Mouse (Mus musculus): ENCODE measurements at regions not wholly inside any gene's neighbourhood (a gene's known extent, or its start where the extent isn't known, plus 50 kb on each side); places are given as distances from the start of the nearest gene placed in this dataset.

GRCm38 (mm10) chr2:78396924-78397323, 450.7 kb upstream of the Cwc22 start:
- TF ChIP-seq POLR2A (IDR thresholded peaks at IDR 0.05; ENCODE audit: borderline replicate concordance, low read depth, low read length) = no peak
- no peak for TF ChIP-seq CTCF (IDR thresholded peaks at IDR 0.05; ENCODE audit: low read depth, low read length)
- Histone ChIP-seq H3K4me3 (ENCODE audit: insufficient read depth, low read length) (no peak overlapping the region), H3K4me1 (ENCODE audit: control insufficient read depth, insufficient read depth, low read length) (peaks cover 4% of the 10 kb centered on the region; the same call in 1 of the 2 replicates), H3K27ac (ENCODE audit: insufficient read depth, low read depth, low read length) (no peak overlapping the region)

- H3K4me3 ChIP-seq (ENCODE audit: insufficient read depth, low read length) = no peak overlapping the region
- peaks cover 4% of the 10 kb centered on the region; the same call in 1 of the 2 replicates for H3K4me1 ChIP-seq (ENCODE audit: control insufficient read depth, insufficient read depth, low read length)
- TF ChIP-seq CTCF (IDR thresholded peaks at IDR 0.05; ENCODE audit: low read depth, low read length) = no peak
- no peak for TF ChIP-seq POLR2A (IDR thresholded peaks at IDR 0.05; ENCODE audit: borderline replicate concordance, low read depth, low read length)
- H3K27ac ChIP-seq (ENCODE audit: insufficient read depth, low read depth, low read length) = no peak overlapping the region
Measured at GRCm38 (mm10) chr2:78393090-78393489, 446.9 kb upstream of the Cwc22 start.

GRCm38 (mm10) chr2:78392425-78392824, 446.2 kb upstream of the Cwc22 start:
- Histone ChIP-seq H3K4me1 (ENCODE audit: control insufficient read depth, insufficient read depth, low read length) (peaks cover 2% of the 10 kb centered on the region; the same call in 1 of the 2 replicates), H3K27ac (ENCODE audit: insufficient read depth, low read depth, low read length) (no peak overlapping the region), H3K4me3 (ENCODE audit: insufficient read depth, low read length) (no peak overlapping the region)
- no peak for TF ChIP-seq POLR2A (IDR thresholded peaks at IDR 0.05; ENCODE audit: borderline replicate concordance, low read depth, low read length)
- TF ChIP-seq CTCF (IDR thresholded peaks at IDR 0.05; ENCODE audit: low read depth, low read length) = no peak

DNA sequence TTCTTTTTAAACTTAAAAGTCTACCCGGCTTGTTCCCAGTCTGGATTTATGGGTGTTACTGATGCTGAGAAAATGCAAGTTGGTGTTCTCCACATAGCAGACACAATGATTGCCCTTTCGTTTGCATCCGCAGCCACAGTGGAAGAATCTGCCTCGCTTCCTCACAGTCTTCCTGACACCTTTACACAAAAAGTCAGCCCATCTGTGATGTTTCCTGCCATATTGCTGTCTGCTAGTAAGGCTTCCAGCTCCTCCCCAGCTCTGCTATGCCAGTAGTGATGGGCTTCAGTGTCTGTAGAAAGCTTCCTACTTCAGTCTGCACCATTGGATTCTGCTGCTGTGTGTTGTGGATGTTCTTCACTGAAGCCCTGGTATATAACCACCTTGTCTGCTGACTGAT, 441.8 kb upstream of the Cwc22 start:
- TF ChIP-seq CTCF (IDR thresholded peaks at IDR 0.05; ENCODE audit: low read depth, low read length) = no peak
- no peak for TF ChIP-seq POLR2A (IDR thresholded peaks at IDR 0.05; ENCODE audit: borderline replicate concordance, low read depth, low read length)
- H3K4me3 ChIP-seq (ENCODE audit: insufficient read depth, low read length) = no peak overlapping the region
- H3K4me1 ChIP-seq (ENCODE audit: control insufficient read depth, insufficient read depth, low read length) = no peaks in the 10 kb centered on the region
- H3K27ac ChIP-seq (ENCODE audit: insufficient read depth, low read depth, low read length) = no peak overlapping the region

DNA sequence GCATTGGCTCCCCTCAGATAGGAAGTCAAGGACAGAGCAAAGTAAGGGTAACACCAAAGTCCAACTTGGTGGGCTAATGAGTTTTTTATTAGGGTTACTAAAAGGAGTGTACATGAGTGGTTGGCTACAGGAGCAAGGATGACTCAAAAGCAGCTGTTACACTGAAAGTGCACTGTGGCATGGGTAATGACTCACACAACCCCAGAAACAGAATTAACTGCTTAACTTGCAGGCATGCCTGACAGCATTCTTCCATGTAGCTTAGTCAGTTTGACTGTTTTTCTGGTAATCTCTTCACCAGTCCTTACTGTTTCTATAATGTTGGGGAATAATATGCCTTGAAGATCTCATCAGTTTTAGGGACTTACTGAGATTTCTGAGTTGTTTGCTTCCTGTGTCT, 435.1 kb upstream of the Cwc22 start:
- TF ChIP-seq CTCF (IDR thresholded peaks at IDR 0.05; ENCODE audit: low read depth, low read length) = no peak
- TF ChIP-seq POLR2A (IDR thresholded peaks at IDR 0.05; ENCODE audit: borderline replicate concordance, low read depth, low read length) = no peak

GRCm38 (mm10) chr2:78331736-78332475, 385.7 kb upstream of the Cwc22 start:
- Histone ChIP-seq H3K27ac (ENCODE audit: insufficient read depth, low read depth, low read length) (no peak overlapping the region), H3K4me3 (ENCODE audit: insufficient read depth, low read length) (no peak overlapping the region), H3K4me1 (ENCODE audit: control insufficient read depth, insufficient read depth, low read length) (no peaks in the 10 kb centered on the region)
- TF ChIP-seq CTCF (IDR thresholded peaks at IDR 0.05; ENCODE audit: low read depth, low read length) (no peak), POLR2A (IDR thresholded peaks at IDR 0.05; ENCODE audit: borderline replicate concordance, low read depth, low read length) (no peak)

More for the DNA sequence above, 435.1 kb upstream of the Cwc22 start:
- no peak overlapping the region for H3K4me3 ChIP-seq (ENCODE audit: insufficient read depth, low read length)
- H3K27ac ChIP-seq (ENCODE audit: insufficient read depth, low read depth, low read length) = peak overlapping the region; percentile 19; the same call in 1 of the 2 replicates
- peaks cover 3% of the 10 kb centered on the region for H3K4me1 ChIP-seq (ENCODE audit: control insufficient read depth, insufficient read depth, low read length)

GRCm38 (mm10) chr2:78326091-78326490, 379.9 kb upstream of the Cwc22 start:
- no peak overlapping the region for H3K27ac ChIP-seq (ENCODE audit: insufficient read depth, low read depth, low read length)
- TF ChIP-seq CTCF (IDR thresholded peaks at IDR 0.05; ENCODE audit: low read depth, low read length) (no peak), POLR2A (IDR thresholded peaks at IDR 0.05; ENCODE audit: borderline replicate concordance, low read depth, low read length) (no peak)
- no peak overlapping the region for H3K4me3 ChIP-seq (ENCODE audit: insufficient read depth, low read length)
- H3K4me1 ChIP-seq (ENCODE audit: control insufficient read depth, insufficient read depth, low read length) = no peaks in the 10 kb centered on the region

- Histone ChIP-seq H3K4me3 (ENCODE audit: insufficient read depth, low read length) (no peak overlapping the region), H3K27ac (ENCODE audit: insufficient read depth, low read depth, low read length) (no peak overlapping the region), H3K4me1 (ENCODE audit: control insufficient read depth, insufficient read depth, low read length) (no peaks in the 10 kb centered on the region)
- no peak for TF ChIP-seq CTCF (IDR thresholded peaks at IDR 0.05; ENCODE audit: low read depth, low read length)
- no peak for TF ChIP-seq POLR2A (IDR thresholded peaks at IDR 0.05; ENCODE audit: borderline replicate concordance, low read depth, low read length)
Measured at GRCm38 (mm10) chr2:78322216-78322965, 376.2 kb upstream of the Cwc22 start.

DNA sequence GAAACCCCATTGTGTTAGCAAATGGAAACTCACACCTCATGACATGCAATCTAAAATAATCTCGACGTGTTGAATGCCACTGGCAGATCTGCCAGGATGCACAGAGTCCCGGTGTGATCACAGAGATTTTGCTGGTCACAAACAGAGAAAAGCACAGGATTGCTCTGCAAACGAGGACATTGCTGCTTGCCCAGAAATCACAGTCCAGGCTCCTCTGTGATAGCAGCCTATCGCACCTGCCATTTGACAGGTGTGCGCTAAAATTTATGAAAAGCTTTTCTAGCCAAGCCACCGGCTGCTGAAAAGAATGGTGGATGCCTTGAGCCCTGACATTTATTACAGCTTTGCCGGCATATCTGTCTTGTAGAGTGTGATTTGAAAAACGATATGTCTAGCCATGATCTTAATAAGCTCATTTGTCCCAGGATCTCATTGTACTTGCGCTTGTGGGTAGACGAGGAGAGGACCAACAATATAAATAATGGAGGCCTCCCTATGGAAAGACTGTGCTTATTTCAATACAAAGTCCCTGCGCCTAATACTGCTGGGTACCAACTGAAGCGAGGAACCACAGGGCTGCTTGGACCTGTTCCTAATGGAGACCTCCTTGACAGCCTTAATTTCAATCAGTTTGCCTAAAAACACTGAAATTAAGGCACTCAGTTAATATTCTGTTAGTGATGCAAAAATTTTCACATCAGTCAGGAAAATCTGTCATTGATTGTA, 365.8 kb upstream of the Cwc22 start:
- TF ChIP-seq CTCF (IDR thresholded peaks at IDR 0.05; ENCODE audit: low read depth, low read length) = no peak
- no peak for TF ChIP-seq POLR2A (IDR thresholded peaks at IDR 0.05; ENCODE audit: borderline replicate concordance, low read depth, low read length)
- H3K4me3 ChIP-seq (ENCODE audit: insufficient read depth, low read length) = no peak overlapping the region
- no peaks in the 10 kb centered on the region for H3K4me1 ChIP-seq (ENCODE audit: control insufficient read depth, insufficient read depth, low read length)
- H3K27ac ChIP-seq (ENCODE audit: insufficient read depth, low read depth, low read length) = no peak overlapping the region

Data from bone marrow macrophage, adult 2 months (primary cell).